Mouse (Mus musculus): ENCODE results near the gene Ppid.
"Not testable (repeated sequence)": the region's sequence is repeated elsewhere in the genome, so short reads cannot be mapped to it uniquely, and the experiment has no call there.

Ppid gene

GRCm38 (mm10) chr3:79572399-79572798 lies 18.7 kb upstream of the Ppid start:
- DNase-seq (ENCODE audit: low spot score in 2 of 2): no peak

GRCm38 (mm10) chr3:79573376-79573775 lies 17.8 kb upstream of the Ppid start:
- DNase-seq (ENCODE audit: low spot score in 2 of 2): not testable (repeated sequence)

- no peak for DNase-seq (ENCODE audit: low spot score in 2 of 2)
These were observed 16.8 kb upstream of the Ppid start for GRCm38 (mm10) chr3:79574336-79574735.

GRCm38 (mm10) chr3:79575576-79576467 lies 15.3 kb upstream of the Ppid start:
- DNase-seq (ENCODE audit: low spot score in 2 of 2): no peak

- no peak for DNase-seq (ENCODE audit: low spot score in 2 of 2)
These were observed 14.7 kb upstream of the Ppid start for GRCm38 (mm10) chr3:79576468-79576816.

GRCm38 (mm10) chr3:79576865-79577264 lies 14.3 kb upstream of the Ppid start:
- no peak for DNase-seq (ENCODE audit: low spot score in 2 of 2)

GRCm38 (mm10) chr3:79577606-79578005 lies 13.5 kb upstream of the Ppid start:
- no peak for DNase-seq (ENCODE audit: low spot score in 2 of 2)

GRCm38 (mm10) chr3:79578164-79578563 lies 13.0 kb upstream of the Ppid start:
- no peak for DNase-seq (ENCODE audit: low spot score in 2 of 2)

GRCm38 (mm10) chr3:79579891-79580575 lies 11.1 kb upstream of the Ppid start:
- DNase-seq (ENCODE audit: low spot score in 2 of 2): no peak

GRCm38 (mm10) chr3:79586804-79587203 lies 4.3 kb upstream of the Ppid start:
- DNase-seq (ENCODE audit: low spot score in 2 of 2): peak; percentile 75 to 86

GRCm38 (mm10) chr3:79589671-79590070 lies 1.5 kb upstream of the Ppid start:
- no peak for DNase-seq (ENCODE audit: low spot score in 2 of 2)

GRCm38 (mm10) chr3:79591793-79592471 lies 790 bp downstream of the Ppid start:
- DNase-seq (ENCODE audit: low spot score in 2 of 2): no peak

GRCm38 (mm10) chr3:79595468-79595867 lies 4.3 kb downstream of the Ppid start:
- DNase-seq (ENCODE audit: low spot score in 2 of 2): no peak

- no peak for DNase-seq (ENCODE audit: low spot score in 2 of 2)
These were observed 18.7 kb downstream of the Ppid start for GRCm38 (mm10) chr3:79609886-79610285.

- DNase-seq (ENCODE audit: low spot score in 2 of 2): no peak
These were observed 36.5 kb downstream of the Ppid start for GRCm38 (mm10) chr3:79627484-79628181.

GRCm38 (mm10) chr3:79628182-79628560 lies 37.0 kb downstream of the Ppid start:
- peak in 1 of 2 experiments; percentile 26 for DNase-seq (ENCODE audit: low spot score in 2 of 2)

- DNase-seq (ENCODE audit: low spot score in 2 of 2): peak; percentile 95
These were observed 37.6 kb downstream of the Ppid start, which contains the start of gene 4930579G24Rik for GRCm38 (mm10) chr3:79628561-79629415. Gene 4930579G24Rik, plus strand, starts transcription at chr3:79629079.

- peak; percentile 17 to 23 for DNase-seq (ENCODE audit: low spot score in 2 of 2)
These were observed 38.2 kb downstream of the Ppid start, which contains the start of gene Etfdh for GRCm38 (mm10) chr3:79629416-79629730. Gene Etfdh, minus strand, starts transcription at chr3:79629500.

GRCm38 (mm10) chr3:79652129-79652528 lies 61.0 kb downstream of the Ppid start:
- no peak for DNase-seq (ENCODE audit: low spot score in 2 of 2)

Data from natural killer cell, adult 2 months (primary cell).